Mouse (Mus musculus): ENCODE measurements around the gene Gm5737.
A peak's percentile ranks its signal among the peaks of the same experiment; 100 is the strongest.

Gene Gm5737

DNA sequence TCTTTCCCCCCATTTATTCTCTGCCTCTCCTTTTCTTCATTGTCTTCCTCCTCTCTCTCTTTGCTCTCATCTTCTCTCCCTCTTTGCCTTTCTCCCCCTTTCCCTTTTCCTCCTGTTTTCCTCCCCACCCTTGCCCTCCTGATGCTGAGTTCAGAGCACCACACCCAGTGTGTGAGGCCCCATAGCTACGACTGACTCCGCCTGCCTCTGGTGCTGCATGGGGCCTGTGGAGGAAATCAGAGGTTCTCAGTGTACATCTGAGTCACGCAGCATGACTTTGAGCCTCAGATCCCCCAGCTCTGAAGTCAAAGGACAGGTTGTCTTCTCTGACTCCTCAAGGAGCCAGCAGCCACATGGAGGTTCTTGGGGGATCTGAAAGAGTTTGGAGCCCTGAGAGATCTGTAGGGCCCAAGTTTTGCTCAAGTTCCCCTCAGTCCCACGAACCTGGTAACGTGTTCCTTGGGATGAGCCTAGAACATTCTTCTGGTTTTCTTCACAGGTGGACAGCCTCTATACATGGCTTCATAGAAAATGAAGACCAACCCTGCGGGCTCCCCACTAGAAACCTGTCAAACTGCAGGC, at the start of gene Gm5737:
Gene Gm5737 (plus strand): TSS at position 532 of the 582 bp plus-strand sequence.
- no peak for DNase-seq (ENCODE audit: low spot score in 2 of 2)

DNA sequence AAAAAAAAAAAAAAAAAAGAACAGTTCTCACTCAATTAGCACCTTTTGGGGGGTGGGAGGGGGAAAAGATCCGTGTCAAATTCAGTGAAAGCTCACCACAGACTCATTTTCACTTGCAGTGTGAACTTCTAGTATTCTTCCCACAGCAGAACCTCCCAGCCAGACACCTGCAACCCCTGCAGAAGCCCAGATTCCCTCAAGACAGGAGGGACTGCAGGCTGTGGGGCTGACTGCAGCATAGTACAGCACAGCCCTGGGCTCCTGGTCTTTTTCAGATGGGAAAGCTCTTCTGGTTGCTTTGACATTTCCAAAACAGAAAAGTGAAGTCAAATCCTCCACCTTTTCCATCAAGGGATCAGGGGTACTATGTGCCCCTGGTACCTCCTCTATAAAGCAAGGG, 44.8 kb upstream of the Gm5737 start:
- no peak for DNase-seq (ENCODE audit: low spot score in 2 of 2)

DNA sequence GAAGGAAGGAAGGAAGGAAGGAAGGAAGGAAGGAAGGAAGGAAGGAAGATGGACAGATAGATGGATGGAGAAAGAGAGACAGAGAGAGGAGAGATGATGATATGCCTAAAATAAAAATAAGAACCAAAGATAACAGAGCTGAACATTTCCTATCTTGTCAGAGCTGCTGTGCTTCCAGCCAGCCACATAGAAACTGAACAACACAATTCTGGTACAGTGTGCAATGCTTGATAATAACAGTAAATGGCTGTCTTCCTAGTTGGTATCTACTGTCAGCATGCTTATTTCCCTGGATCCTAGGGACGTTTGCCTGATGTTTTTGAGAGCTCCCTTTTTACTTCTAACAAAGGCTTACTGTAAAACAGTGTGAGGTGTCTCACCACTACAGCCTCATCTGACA, 40.8 kb upstream of the Gm5737 start:
- no peak for DNase-seq (ENCODE audit: low spot score in 2 of 2)

DNA sequence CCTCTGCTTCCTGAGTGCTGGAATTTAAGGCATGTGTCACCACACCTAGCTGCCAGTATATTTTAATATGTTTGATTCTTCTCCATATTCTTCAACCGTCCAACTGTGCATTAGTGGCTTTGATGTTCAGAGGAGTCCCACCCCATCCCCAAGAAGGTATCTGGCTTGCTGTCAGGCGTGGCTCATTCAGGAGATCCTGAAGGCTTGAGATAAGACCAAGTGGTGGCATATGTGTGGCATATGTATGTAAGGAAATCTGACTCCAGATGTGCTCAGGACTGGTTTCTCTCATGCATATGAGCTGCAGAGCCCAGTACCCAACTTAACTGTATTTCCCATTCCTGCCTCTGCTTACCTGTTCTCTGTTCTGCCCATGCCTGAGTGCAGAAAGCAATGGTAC, 34.2 kb upstream of the Gm5737 start:
- no peak for DNase-seq (ENCODE audit: low spot score in 2 of 2)

DNA sequence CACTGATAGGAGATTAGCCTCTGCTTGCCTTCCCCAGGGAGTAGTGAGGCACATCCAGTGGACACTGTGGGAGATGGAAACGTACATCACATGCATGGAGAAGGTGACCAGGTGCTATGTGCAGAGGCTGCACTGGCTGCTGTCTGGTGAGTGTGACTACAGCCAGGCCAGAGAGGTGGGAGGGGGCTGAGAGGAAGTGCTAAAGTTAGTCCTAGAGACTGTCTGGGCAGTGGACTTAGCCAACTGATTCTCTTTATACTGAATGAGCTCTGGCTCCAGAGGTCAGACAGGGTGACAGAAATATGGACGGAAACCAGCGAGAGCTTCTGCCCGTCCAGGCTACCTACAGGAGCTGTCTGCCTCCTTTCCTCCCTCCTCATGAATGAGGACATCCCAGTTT, 16.6 kb upstream of the Gm5737 start:
- no peak for DNase-seq (ENCODE audit: low spot score in 2 of 2)

DNA sequence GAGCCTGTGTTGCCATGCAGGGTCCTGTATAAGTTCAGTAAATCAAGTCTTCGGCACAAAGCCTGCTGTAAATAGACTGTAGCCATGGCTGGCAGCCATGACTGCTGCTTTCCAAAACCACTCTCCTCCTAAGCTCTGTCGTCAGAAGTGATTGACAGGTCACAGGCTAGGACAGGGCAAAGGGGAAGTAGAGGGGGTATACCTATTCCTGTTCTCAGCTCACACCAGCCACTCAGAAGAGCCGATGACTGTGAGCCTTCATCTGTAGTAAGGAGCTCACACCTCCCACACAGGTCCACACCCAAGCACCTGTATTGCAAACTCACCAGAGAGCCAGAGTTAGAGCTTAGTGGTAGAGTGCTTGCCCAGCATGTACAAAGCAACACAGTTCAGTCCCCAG, 15.8 kb upstream of the Gm5737 start:
- no peak for DNase-seq (ENCODE audit: low spot score in 2 of 2)

DNA sequence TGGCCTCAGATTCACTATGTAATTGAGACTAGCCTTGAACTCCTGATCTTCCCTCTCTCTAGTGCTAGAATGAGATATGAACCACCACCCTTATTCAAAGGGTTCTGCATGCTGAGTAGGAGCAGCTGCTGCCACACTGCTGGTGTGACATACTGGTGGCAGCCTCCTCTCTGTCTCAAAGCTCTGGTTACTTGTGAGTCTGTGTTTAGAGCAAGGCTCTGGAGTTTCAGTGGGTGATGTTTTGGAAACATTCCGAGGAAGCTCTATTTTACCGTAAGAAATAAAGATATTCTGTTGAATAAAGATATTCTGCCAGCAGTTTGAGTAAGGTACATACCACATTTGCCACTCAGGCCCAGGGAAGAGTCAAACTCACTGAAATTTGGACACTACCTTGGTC, 8.9 kb upstream of the Gm5737 start:
- DNase-seq (ENCODE audit: low spot score in 2 of 2): no peak

DNA sequence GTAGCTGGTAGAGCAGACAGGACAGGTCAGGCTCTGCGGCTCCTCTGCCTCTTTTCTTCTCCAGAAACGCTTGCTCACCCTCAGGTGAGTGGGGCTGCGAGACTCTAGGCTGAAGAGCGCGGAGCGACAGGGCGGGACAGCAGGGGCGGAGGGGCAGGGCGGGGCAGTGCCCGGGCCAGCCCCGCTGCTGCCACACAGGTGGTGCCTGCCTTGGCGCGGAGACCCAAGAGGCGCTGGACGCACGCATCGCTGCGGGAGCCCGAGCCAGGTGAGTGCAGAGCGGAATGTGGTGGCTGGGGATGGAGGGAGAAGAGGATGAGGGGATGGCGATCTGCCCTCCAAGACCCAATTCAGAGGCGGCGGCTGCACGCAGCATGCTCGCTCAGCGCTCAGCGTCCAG, 2.5 kb upstream of the Gm5737 start:
- DNase-seq (ENCODE audit: low spot score in 2 of 2): no peak

DNA sequence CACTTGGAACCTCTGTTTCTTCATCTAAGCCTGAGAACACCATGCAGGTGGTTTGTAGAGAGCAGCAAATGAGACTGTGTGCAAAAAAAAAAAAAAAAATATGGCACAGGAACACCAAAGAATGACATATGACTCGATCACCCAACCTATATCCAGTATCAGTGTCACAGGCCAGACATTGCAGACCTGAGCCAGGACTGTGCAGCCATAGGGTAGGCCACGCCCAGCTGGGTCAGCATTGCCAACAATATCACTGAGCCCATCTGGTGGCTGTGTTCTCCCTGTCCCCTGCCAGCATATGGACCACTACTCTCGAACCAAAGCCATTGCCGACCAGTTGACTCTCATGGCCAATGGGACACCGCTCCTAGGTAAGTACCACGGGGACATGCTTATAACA, 5.4 kb downstream of the Gm5737 start:
- DNase-seq (ENCODE audit: low spot score in 2 of 2): no peak

DNA sequence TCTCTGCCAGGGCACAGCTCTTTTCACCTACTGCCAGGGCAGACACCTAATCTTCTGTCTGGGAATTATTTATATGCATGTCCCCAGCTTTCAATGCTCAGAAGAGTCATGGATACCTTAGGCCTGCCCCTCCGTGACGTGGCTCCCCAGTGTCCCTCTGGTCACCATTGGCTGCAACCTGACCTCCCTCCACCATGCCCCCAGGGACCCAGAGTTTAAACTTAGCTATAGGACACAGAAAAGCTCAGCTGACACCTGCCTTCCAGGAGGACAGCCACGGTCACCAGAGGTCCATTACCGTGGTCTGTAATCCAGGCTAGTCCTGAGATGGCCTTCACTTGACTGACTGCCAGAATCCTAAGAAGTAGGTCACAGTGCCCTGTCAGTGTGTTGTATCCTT, 7.2 kb downstream of the Gm5737 start:
- no peak for DNase-seq (ENCODE audit: low spot score in 2 of 2)

DNA sequence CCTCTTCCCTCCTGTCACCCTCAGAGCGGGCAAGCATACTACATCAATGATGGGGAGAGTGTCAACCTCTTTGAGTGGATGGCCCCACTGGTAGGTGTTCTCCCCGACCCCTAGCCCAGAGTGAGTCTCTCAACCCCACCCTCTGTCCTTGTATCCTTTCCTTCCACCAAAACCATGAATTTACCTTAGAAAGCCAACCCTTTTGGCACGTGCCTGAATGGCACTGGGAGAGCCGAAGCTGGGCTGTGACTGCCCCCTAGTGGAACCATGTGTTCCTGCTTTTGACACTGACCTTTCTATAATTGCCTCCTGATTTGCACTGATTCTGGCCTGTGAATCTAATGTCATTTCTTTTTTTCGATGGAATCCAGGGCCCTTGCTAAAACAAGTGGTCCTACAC, 11.1 kb downstream of the Gm5737 start:
- DNase-seq (ENCODE audit: low spot score in 2 of 2): peak; percentile 53 to 79

DNA sequence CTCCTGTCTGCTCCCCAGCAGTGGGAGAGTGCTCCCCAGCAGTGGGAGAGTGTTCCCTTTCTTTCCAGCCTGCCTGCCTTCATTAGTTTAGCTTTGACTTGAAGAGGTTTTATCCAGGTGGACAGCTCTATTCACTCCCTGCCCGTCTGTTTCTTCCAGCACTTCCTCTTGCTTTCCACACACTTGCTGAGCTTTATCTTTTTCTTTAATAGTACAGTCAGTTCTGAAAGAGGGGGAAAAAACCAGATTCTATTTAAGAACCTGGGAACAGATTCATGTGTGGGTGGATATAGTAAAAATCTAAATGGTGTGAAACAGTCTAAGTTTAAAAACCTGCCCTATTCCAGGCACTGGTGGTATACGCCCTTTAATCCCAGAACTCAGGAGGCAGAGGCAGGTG, 12.9 kb downstream of the Gm5737 start:
- DNase-seq (ENCODE audit: low spot score in 2 of 2): no peak

DNA sequence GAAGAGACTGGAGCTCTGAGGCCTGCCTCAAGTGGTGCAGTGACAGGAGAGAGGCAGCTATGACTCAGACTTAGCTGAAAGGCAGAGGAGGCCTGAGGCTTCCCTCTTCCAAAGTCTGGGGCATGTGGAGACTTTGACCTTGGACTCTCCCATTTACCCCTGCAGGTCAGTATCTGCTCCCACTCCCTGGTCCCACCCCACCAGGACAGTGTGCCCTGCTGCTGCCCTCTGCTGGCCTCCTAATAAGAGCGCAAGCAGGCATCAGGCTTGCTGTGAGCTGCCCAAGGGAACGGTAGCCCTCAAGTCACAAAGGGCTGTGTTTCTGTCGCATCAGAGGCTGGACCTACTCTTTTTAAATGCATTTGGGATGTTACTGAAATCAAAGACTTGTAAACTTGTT, 14.2 kb downstream of the Gm5737 start:
- peak in 1 of 2 experiments; percentile 30 for DNase-seq (ENCODE audit: low spot score in 2 of 2)

DNA sequence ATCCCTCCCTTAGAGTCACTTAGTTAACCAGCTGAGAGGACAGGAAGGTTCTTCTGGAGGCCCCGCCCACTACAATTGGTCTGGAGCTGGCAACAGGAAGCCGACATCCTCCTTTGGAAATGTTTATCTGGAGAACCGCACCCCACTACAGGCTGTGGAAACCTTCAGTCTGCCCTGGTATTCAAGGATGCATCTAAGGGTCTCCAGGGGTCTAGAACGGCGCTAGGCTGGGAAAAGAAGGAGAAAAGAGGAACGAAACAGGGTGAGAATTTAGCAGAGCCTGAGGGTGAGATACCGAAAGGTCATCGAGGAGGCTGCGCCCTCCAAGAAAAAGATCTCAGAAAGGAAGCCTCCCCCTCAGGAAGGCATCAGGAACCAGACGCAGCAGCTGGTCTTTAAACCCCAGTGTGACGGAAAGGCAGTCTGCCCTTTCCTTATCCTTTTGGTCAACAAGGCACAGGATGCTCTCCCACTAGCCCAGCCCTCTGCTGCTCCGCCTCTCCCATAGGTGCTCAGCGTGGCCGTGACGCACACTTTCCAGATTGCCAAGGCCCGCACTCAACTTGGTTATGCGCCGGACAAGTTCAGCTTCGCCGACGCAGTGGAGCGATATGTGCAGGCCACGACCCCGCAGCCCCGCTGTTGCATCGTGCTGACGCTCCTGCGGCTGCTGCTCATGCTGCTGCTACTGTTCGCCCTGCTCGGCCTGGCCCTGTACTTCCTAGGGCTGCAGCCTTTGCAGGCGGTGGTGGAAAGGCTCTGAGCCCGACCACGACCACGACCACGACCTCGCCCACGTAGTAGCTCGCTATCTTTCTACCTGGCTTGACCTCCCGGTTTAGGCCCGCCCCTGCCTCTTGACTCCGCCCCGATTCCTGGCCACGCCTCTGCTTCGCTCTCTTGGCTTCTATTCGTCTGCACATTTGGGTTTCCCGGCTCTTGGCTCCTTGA, 18.5 kb downstream of the Gm5737 start:
- DNase-seq (ENCODE audit: low spot score in 2 of 2): peak; percentile 64 to 80

DNA sequence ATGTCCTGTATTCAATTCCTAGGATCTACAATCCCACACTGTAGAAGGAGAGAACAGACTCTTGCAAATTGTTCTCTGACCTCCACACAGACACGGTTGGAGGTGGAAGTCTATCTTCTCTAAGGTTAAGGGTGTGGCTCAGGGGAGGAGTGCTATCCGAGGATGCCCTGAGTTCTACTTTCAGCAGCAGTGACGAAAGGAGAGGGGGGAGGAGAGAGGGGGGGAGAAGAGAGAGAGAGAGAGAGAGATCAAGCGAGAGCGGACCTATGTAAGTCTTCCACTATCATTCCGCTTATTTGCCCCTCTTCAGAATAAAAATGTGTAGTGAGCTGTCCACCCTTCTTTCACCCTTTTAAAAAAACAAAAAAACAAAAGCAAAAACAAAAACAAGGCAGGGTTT, 22.3 kb downstream of the Gm5737 start:
- DNase-seq (ENCODE audit: low spot score in 2 of 2): no peak

DNA sequence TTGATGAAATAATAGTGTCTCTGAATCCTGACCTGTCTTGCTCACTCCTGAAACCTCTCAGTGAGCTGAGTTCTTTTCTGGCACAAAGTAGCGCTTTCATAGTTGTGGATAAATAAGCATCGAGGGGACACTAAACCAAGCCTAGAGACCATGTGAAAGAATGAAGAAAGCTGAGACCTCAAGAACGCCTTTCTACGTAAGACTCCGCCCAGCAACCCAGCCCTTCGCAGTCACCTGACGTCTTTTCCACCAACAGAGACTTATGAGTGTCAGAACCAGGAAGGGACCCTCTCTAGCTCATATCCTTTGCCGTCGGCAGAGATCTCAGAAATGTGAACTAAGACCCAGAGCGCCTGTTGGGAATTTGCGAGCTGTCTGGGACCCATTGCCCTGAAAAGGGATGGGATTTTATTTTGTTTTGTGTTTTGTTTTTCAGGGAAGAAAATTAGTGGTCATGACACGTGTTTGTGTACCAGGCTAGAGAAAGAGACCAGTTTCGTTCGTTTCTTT, 22.8 kb downstream of the Gm5737 start:
- peak; percentile 69 to 79 for DNase-seq (ENCODE audit: low spot score in 2 of 2)

DNA sequence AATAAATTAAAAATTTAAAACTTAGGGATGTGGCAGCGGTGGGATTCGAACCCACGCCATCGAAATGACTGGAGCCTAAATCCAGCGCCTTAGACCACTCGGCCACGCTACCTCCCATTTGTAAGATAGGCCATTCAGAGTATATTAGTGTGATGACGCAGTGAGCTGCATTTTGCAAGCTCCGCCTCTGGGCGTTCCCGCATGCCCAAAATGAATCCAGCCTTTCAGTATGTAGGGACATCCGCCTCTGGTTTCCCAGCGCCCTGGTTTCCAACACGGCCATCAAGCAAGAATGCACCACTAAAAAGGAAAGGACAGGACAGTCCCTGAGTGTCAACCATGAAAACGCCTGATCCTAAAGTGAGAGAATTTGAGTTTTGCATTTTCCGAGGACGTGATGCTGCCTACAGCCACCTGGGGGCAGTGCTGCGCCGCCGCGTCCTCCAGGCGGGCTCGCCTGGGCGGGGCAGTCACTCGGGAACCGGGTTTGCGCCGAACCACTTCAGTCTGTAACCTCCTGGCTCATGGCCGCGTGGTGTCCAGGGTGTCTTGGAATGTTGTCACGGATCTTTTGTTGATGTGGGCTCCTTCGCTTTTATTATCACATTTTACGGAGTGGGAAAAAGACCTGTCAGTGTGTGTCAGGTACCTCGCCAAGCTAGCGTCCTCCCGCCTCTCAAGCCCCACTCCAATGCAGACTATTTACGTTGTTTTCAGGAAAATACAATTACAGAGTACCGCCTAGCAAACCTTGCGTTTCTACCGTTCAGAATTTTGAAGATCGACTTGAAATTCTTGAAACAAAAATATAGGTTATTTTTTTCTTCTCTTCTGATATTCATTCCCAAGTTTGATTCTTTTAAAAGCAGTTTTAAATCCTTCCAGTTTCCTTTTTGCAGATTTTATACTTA, 23.5 kb downstream of the Gm5737 start:
- DNase-seq (ENCODE audit: low spot score in 2 of 2): peak; percentile 96 to 99

DNA sequence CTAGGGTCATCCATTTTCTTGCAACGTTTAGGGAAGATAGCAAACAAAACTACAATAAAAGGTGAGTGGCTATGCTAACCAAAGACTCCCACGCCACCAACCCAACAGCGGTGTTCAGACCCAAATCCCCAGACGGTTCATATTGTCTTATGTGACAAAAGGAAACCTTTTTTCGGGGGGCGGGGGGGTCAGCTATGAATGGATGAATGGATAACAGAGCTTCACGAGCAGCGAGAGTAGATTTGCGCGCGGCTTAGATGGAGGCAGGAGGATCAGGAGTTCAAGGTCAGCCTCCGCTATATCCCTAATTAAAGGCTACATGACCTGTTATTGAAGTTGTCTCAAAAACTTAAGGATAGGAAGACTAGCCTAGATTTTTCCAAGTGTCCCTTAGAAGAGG, 24.2 kb downstream of the Gm5737 start:
- peak in 1 of 2 experiments; percentile 48 for DNase-seq (ENCODE audit: low spot score in 2 of 2)

DNA sequence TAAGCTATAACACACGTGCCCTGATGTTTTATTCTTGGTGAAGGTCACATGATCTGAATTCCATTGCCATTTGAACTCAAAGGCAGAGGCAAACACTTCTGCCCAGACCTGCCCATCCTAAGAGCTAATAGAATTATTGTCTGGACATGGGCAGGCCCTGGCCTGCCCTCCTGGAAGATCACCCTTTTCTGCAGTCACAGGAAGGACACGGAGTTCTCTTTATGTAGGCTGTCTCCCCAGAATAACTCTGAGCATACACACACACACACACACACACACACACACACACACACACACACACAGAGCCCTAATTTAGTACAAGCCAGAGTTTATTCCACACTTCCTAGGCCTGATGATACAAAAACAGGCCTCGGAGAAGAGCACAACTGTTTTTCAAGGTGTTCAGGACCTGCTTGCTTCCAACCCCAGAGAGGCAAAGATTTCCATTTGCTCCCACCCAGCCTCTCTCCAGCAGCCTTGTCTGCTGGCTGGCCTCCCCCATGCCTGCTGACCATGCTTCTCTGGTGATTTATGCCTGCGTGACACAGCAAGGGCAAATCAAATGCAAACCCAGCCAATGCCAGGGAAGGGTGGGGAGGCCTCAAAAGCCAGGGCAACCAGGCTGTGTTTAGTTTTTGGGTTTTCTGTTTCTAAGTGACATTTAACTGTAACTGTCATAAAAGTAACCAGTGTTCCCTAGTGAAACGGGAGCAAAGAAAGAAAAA, 26.4 kb downstream of the Gm5737 start:
- no peak for DNase-seq (ENCODE audit: low spot score in 2 of 2)

DNA sequence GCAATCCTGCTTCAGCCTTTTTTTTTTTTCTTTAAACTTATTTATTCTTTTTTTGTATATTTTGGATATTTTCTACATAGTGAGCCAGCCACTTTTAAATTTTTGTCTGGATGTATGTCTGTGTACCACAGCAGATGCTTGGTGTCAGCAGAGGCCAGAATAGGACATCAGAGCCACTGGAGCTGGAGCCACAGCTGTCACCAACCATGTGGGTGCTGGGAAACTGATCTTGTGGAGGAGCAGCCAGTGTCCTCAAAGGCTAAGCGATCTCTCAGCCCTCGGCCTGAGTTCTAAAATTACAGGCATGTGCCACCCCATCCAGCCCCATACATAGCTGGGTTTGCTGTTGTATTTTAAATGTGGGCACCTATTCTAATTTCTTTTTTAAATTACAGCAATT, 27.6 kb downstream of the Gm5737 start:
- DNase-seq (ENCODE audit: low spot score in 2 of 2): no peak

DNA sequence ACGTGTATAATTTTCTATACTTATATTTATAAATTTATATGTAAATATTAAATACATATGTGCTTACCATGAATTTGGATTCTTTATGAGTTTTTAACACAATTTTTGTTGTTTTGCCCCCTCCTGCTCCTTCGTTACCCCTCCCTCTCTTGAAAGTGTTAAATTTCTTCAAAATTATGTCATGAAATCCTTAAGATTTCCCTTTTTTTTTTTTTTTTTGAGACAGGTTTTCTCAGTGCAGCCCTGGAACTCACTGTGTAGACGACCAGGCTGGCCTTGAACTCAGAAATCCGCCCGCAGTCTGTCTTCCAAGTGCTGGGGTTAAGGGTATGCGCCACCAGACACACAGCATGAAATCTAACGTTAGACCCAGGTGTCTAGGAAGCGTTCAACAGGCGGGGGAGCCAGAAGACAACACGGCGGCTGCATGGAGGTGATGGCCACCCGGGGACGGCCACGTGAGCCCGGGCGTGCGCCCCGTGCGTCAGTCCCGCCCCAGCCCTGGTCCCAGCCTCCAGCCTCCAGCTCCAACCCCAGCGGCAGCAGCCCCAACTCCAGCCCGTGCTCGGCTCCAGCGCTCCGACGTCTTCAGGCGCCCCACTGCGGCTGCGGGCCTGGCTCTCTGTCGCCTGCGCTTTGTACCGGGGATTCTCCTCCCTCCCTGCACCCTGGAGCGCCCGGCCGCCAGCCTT, 30.3 kb downstream of the Gm5737 start, which contains the start of gene Eef2k:
Gene Eef2k (plus strand): TSS at position 487 of the 692 bp plus-strand sequence.
- peak; percentile 88 to 93 for DNase-seq (ENCODE audit: low spot score in 2 of 2)

All from spleen, postnatal 4 days (tissue).